Mouse (Mus musculus): ENCODE measurements around the gene Kat14. TPM values are rescaled to one million over a fixed set of nuclear protein-coding genes. Genes with fewer than 3 reads are reported as not detected.
"Not testable (repeated sequence)": the region's sequence is repeated elsewhere in the genome, so short reads cannot be mapped to it uniquely, and the experiment has no call there.

The Kat14 gene
- polyA plus RNA-seq, 1 experiment = 20.3 TPM

DNA sequence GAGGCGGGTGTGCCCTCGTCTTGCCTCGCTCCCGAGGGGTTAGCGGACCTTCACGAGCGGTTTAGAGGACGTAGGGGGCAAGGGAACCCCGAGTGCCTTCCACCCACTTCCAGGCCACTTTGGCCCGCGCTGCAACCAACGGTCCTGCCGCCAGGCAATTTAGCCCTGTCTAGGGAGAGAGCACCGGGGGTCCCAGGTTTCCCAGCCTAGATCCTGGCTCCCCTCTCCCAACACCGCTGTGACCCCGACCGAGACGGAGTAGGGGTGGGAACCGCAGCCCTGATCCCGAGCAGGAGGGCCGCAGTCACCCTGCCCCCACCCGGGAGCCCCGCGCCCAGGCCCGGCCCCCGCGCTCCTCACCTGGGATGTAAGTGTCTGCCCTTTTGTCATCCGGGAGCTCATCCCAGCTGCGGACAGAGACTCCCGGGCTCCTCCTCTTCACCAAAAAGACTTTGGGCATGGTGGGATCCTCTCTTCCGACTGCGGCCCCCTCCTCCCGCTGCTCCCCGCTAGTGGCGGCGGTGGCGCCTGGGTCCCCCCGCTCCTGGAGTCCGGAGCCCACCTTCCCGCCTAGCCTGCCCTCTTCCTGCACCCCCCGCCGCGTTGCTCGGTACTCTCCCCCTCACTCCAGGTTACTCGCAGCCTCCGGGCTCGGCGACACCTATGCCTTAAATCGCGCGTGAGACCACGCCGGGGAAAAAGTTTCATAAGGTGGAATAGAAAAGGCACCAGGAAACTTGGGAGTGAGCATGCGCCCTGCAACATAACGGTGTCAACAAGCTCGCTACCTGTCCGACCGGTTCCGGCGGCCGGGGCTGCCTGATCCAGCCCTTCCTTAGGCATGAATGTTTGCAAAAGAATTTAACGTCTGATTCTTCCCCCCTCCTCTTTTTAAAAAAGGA lies 37.1 kb upstream of the Kat14 start, which contains the start of gene Ovol2:
Gene Ovol2 (minus strand): TSS at position 746 of the 902 bp plus-strand sequence.
- TF ChIP-seq POLR2A (IDR thresholded peaks at IDR 0.05; ENCODE audit: low read depth, low read length) = no peak
- TF ChIP-seq CTCF (IDR thresholded peaks at IDR 0.05; ENCODE audit: extremely low read depth, insufficient read depth, insufficient read length, insufficient replicate concordance) = no peak
- Histone ChIP-seq H3K27ac (ENCODE audit: insufficient read depth, low read length) (no peak within 1 kb of the TSS), H3K4me1 (ENCODE audit: control insufficient read depth, insufficient read depth, insufficient read length) (peaks cover 10% of the 10 kb centered on the region), H3K36me3 (ENCODE audit: control insufficient read depth, insufficient read depth, low read length) (no peaks in the 10 kb centered on the region), H3K4me3 (ENCODE audit: extremely low read depth, insufficient read depth, insufficient read length) (peak within 1 kb of the TSS; percentile 45; the same call in 1 of the 2 replicates), H3K27me3 (ENCODE audit: control insufficient read depth, insufficient read depth, low read length) (peaks cover 35% of the 10 kb centered on the region)
- 3% methylated on average over 62 of the region's 62 CpGs for WGBS
- DNase-seq (ENCODE audit: low read depth in 1 of 2, low spot score in 2 of 2) = no peak

- WGBS = 10% methylated on average over 9 of the region's 9 CpGs
- Histone ChIP-seq H3K4me1 (ENCODE audit: control insufficient read depth, insufficient read depth, insufficient read length) (peaks cover 10% of the 10 kb centered on the region), H3K4me3 (ENCODE audit: extremely low read depth, insufficient read depth, insufficient read length) (no peak overlapping the region), H3K27ac (ENCODE audit: insufficient read depth, low read length) (no peak overlapping the region), H3K36me3 (ENCODE audit: control insufficient read depth, insufficient read depth, low read length) (no peaks in the 10 kb centered on the region), H3K27me3 (ENCODE audit: control insufficient read depth, insufficient read depth, low read length) (peaks cover 35% of the 10 kb centered on the region)
- TF ChIP-seq CTCF (IDR thresholded peaks at IDR 0.05; ENCODE audit: extremely low read depth, insufficient read depth, insufficient read length, insufficient replicate concordance) (no peak), POLR2A (IDR thresholded peaks at IDR 0.05; ENCODE audit: low read depth, low read length) (no peak)
- no peak for DNase-seq (ENCODE audit: low read depth in 1 of 2, low spot score in 2 of 2)
These were observed 36.3 kb upstream of the Kat14 start for GRCm38 (mm10) chr2:144332486-144332885.

GRCm38 (mm10) chr2:144333138-144333842 lies 35.5 kb upstream of the Kat14 start:
- Histone ChIP-seq H3K36me3 (ENCODE audit: control insufficient read depth, insufficient read depth, low read length) (no peaks in the 10 kb centered on the region), H3K27ac (ENCODE audit: insufficient read depth, low read length) (no peak overlapping the region), H3K27me3 (ENCODE audit: control insufficient read depth, insufficient read depth, low read length) (peaks cover 35% of the 10 kb centered on the region), H3K4me1 (ENCODE audit: control insufficient read depth, insufficient read depth, insufficient read length) (peaks cover 10% of the 10 kb centered on the region), H3K4me3 (ENCODE audit: extremely low read depth, insufficient read depth, insufficient read length) (no peak overlapping the region)
- WGBS = 17% methylated on average over 28 of the region's 28 CpGs
- DNase-seq (ENCODE audit: low read depth in 1 of 2, low spot score in 2 of 2) = no peak
- TF ChIP-seq CTCF (IDR thresholded peaks at IDR 0.05; ENCODE audit: extremely low read depth, insufficient read depth, insufficient read length, insufficient replicate concordance) (no peak), POLR2A (IDR thresholded peaks at IDR 0.05; ENCODE audit: low read depth, low read length) (no peak)

GRCm38 (mm10) chr2:144337230-144337629 lies 31.6 kb upstream of the Kat14 start:
- TF ChIP-seq CTCF (IDR thresholded peaks at IDR 0.05; ENCODE audit: extremely low read depth, insufficient read depth, insufficient read length, insufficient replicate concordance) = no peak
- no peak for TF ChIP-seq POLR2A (IDR thresholded peaks at IDR 0.05; ENCODE audit: low read depth, low read length)
- peaks cover 7% of the 10 kb centered on the region for H3K27me3 ChIP-seq (ENCODE audit: control insufficient read depth, insufficient read depth, low read length)
- H3K27ac ChIP-seq (ENCODE audit: insufficient read depth, low read length) = no peak overlapping the region
- no peak overlapping the region for H3K4me3 ChIP-seq (ENCODE audit: extremely low read depth, insufficient read depth, insufficient read length)
- WGBS = 20% methylated on average over 3 of the region's 3 CpGs
- no peak for DNase-seq (ENCODE audit: low read depth in 1 of 2, low spot score in 2 of 2)
- H3K36me3 ChIP-seq (ENCODE audit: control insufficient read depth, insufficient read depth, low read length) = no peaks in the 10 kb centered on the region
- no peaks in the 10 kb centered on the region for H3K4me1 ChIP-seq (ENCODE audit: control insufficient read depth, insufficient read depth, insufficient read length)

DNA sequence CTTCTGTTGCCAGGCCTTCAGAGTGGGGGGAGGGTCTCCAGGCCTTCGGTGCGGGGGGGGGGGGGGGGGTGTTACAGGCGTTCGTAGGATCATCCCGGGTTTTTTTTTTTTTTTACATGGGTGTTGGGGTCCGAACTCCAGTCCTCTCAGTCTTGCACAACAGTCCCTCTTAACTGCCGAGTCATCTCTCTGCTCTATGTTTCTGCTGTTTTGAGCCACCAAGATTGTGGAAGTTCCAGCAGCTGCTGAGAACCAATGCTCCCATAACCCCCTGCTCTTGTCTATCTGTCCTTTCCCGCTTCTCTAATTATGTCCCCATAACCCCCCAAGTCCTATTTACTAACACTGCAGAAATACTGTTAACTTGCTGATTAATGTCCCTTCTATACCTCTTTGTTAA lies 31.1 kb upstream of the Kat14 start:
- WGBS = 31% methylated on average over 8 of the region's 8 CpGs
- Histone ChIP-seq H3K4me3 (ENCODE audit: extremely low read depth, insufficient read depth, insufficient read length) (no peak overlapping the region), H3K4me1 (ENCODE audit: control insufficient read depth, insufficient read depth, insufficient read length) (no peaks in the 10 kb centered on the region), H3K27ac (ENCODE audit: insufficient read depth, low read length) (no peak overlapping the region), H3K36me3 (ENCODE audit: control insufficient read depth, insufficient read depth, low read length) (no peaks in the 10 kb centered on the region), H3K27me3 (ENCODE audit: control insufficient read depth, insufficient read depth, low read length) (peaks cover 5% of the 10 kb centered on the region; the same call in 1 of the 2 replicates)
- DNase-seq (ENCODE audit: low read depth in 1 of 2, low spot score in 2 of 2) = no peak
- TF ChIP-seq CTCF (IDR thresholded peaks at IDR 0.05; ENCODE audit: extremely low read depth, insufficient read depth, insufficient read length, insufficient replicate concordance) (no peak), POLR2A (IDR thresholded peaks at IDR 0.05; ENCODE audit: low read depth, low read length) (no peak)

GRCm38 (mm10) chr2:144338149-144338548 lies 30.6 kb upstream of the Kat14 start:
- H3K4me1 ChIP-seq (ENCODE audit: control insufficient read depth, insufficient read depth, insufficient read length); H3K4me3 ChIP-seq (ENCODE audit: extremely low read depth, insufficient read depth, insufficient read length); DNase-seq (ENCODE audit: low read depth in 1 of 2, low spot score in 2 of 2); H3K27me3 ChIP-seq (ENCODE audit: control insufficient read depth, insufficient read depth, low read length); H3K36me3 ChIP-seq (ENCODE audit: control insufficient read depth, insufficient read depth, low read length); H3K27ac ChIP-seq (ENCODE audit: insufficient read depth, low read length): not testable (repeated sequence)
- WGBS = 81% methylated on average over 6 of the region's 6 CpGs

Data from spleen, adult 2 months (tissue).